Mouse (Mus musculus) cerebellum, adult 11-12 months (tissue): ENCODE data around the gene Prox2.

Experiments used
- DNase-seq: peaks from one replicate; pipeline ENCODE4 v3.0.0; 2022

Prox2 gene

DNA sequence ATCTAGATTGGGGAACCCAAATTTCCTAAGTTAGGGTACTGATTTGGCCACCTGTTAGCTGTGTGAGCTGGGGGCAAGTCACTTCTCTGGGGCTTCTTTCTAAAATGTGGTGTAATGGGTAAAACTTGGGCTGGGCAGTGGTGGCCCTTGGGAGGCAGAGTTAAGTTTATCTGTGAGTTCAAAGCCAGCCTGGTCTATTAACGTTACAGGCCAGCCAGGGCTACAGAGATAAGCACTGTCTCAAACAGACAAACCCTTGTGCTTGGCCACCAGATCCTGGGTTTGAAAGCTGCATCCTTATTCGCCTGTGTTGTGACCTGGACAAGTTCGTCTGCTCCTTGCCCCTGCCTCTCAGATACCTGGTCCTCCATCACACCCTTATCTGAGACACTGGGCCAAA lies 19.4 kb downstream of the Prox2 start:
- no peak for DNase-seq

DNA sequence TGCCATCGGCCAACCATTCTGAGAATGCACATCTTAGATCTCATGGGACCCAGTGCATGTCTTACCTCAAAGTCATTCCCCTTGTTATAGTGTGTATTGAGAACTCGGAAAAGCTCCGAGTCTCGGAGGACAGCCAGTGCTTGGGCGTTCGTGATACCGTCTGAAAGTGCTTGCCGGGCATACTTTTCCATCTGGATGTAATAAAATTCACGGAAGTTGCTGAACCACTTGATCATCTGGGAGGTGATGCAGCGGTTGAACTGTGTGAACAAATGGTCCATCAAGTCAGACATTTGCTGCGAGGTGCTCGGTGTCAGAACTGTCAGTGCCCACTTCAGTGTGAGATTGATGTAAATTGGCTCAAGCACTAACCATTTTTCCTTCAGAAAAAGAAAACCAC lies 22.7 kb downstream of the Prox2 start:
- DNase-seq: no peak

DNA sequence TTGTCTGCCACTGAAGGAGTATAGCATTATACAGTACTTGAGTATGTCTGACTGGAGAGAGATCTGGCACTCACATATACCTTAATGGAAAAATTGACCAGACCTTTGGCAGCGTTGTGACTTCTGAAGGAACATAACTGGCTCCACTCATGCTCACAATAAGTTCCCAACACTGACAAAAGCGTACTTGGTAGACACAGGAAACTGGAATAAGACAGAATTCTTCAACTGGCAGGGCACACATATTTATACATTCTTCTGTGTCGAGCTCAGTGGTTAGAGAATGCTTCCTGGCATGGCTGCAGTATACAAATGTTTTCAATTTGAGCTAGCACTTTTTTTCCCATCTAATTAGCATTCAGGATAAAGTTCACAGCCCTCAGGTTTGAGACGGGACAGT lies 25.6 kb downstream of the Prox2 start:
- DNase-seq: no peak

DNA sequence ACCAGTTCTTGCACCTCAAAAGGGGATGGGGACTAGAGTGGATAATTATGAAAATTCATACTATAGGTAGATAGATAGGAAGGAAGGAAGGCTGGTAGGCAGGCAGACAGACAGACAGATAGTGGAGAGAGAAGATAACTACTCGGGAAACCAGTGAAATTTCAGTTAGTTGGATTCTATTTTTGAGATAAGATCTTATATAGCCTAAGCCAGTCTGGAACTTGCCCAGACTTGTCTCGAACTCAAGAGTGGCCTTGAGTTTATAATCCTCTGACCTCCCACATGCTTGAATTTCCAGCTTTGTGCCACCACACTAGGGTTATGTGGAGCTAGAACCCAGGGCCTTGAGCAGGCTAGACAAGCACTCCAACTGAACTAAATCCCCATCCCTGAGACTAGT lies 26.3 kb downstream of the Prox2 start:
- no peak for DNase-seq

DNA sequence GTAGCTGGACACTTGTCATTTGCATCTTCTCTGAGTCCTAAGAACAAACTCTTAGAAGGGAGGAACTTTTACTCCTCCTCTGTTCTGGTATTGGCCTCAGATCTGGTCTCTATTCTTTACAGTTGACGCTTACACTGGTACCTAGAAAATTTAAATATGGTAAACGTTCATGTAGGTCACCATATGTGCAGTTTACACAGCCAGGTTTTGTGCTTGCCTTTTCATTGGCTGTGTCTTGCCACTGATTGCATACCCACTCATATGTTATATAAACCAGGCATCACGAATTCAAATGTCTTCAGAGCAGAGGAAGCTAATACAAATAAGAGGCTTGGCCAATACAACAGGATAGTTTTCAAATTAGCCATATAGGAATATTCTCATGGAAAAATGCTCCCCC lies 33.5 kb downstream of the Prox2 start:
- DNase-seq: peak; percentile 22

DNA sequence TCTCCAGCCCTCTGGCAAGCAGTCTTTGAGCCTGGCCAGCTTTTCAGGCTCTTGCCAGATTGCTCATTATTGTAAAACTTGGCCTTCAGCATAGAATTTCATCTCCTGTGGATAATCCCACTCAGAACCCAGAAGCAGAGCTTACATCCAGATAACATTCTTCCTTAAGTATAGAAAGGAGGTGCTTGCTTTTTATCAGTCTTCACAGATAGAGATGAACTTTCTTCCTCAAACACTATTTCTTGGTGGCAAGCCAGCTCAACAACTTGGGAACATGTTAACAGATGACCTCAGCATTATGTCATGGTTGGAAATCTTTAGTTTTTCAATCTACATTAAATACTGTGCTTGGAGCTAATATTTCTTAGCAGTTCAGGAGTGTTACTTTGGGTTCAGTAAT lies 39.5 kb downstream of the Prox2 start:
- no peak for DNase-seq

DNA sequence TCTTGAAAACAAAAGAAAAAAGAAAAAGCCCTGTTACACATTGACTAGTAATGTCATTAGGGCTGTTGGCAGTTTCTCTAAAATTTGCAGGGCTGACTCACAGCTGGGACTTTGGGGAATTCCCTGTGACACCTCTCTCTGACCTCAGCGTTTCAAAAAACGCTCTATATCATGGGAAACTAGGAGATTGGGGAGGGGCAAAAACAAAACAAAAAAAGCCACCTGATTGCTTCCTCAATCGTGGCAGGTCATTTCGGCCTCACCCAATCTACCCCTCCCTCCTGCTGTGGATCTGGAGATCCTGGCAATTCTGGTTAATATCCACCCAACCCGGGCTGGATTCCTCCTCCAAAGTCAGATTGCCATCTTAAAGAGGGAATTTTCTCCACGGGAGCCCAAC lies 59.3 kb downstream of the Prox2 start:
- DNase-seq: no peak
